Mouse (Mus musculus) thymus, adult 18-20 months (tissue): ENCODE measurements around the gene Adamts6.

Source experiments
- DNase-seq, 2 experiments: peaks; one replicate each; pipeline ENCODE4 v3.0.0; 2022; ENCODE audit warnings: mixed read lengths in 2 of 2

Adamts6 gene

DNA sequence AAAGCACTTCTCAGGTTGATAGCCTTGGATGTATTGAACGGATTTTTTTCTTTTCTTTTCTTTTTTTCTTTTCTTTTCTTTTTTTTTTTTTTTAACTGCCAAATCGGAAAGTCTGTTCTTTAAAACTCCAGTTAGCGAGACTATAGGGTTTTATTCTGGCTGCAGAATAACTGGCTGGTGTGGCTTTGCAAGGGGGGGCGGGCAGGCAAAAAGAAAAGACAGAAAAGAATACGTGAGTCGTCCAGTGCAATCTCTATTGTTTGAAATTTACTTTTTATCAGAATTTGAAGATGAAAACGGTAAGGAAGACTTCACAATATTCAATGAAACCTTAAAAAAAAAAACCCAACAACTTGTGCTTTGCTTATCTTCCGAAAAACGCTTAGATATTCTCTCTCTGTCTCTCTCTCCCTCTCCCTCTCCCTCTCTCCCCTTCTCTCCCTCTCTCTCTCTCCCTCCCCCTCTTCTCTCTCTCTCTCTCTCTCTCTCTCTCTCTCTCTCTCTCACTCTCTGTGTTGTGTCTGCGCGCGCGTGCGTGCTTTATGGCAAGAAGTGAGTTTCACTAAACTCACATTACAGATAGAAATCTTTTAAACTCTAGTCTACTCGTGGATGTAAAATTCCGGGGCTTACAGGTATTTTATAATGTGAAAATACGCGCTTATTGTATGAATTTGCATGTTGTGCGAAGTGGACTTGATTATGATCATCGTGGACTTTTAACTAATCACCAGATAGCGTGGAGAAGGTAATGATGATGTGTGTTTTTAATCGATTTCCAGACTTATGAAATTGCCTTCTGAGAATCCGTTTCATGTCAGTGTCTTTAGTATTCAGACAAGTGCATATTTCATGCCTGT, at the start of gene Adamts6:
Gene Adamts6 (plus strand): TSS at position 470 of the 860 bp plus-strand sequence.
- peak in 1 of 2 experiments; percentile 32 for DNase-seq

DNA sequence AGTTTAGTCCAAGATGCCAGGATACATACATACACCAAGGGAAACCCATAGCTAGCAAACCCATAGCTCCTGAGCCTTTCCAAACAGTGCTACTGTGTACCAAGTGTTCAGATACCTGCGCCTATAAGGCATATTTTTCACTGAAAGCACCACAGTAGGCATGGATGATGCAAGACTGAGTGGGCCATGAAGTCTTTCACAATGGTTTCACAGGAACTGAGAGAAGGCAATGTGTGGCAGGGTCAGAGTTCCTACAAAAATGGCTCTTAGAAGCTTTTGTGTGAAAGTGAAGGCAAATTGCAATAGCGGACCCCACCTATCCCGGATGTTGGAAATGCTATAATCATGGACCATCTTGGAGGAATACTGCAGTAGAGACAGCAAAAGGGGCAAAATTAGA, 28.6 kb upstream of the Adamts6 start:
- DNase-seq: no peak

DNA sequence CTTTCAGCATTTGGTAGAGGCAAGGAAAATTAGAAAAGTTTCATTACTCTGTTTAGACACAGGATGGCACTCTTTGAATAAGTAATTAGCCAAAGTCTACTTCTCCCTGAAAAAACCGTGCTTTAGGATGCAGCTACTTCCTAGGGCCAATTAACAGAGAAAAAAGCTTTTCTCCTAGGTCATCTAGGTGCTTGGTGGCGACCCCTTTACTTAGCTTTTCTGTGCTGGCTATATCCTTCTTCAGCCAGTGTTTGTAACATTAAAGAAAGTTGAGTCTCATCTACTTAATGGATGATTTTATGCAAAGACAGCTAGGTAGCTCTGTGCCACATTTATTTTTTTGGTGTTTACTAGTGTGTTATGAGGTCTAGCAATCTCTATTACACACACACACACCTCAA, 2.6 kb upstream of the Adamts6 start:
- DNase-seq: no peak

DNA sequence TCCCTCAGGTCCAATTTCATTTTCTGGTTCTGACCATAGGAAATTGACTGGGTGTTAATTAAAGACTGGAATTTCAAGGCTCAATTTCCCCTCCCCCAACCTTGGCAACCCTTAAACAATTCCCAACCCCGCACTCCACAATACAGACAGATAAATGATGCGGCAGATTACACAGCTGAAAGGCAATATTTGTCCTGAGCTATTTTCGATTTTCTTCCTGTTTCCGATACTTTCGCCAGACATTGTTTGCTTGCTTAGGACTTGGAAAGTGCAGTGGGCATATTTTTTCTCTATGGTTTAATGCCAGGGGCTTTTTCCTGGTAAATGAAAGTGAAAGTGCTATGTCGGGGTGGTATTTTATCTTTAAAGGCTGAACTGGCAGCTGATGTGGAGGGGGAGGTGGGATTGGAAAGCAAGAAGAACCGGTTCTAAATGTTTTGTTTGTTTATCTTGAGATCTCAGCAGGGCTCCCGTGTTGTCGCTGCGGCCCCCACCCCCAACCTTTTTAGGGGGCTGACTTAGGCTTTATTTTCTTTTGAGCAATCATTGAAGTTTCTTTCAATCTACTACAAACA, 1.8 kb upstream of the Adamts6 start:
- peak in 1 of 2 experiments; percentile 19 for DNase-seq

DNA sequence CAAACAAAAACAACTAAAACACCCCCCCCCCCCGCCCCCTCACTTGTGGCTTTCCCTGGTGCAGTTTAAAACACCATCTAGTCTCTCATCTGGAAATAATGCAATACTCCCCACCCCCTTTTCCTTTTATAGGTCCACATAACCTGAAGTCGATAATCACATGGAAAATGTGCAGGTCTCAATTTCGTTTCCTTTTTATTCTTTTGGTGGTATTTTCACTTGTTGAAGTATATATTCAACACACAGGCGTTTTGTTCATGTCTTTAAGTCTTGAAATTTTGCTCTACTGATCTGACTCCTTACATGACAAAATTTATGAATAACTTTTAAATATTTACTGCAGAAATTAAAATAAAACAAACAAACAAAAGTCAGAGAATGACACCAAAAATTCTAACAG, 1.3 kb upstream of the Adamts6 start:
- DNase-seq: no peak

DNA sequence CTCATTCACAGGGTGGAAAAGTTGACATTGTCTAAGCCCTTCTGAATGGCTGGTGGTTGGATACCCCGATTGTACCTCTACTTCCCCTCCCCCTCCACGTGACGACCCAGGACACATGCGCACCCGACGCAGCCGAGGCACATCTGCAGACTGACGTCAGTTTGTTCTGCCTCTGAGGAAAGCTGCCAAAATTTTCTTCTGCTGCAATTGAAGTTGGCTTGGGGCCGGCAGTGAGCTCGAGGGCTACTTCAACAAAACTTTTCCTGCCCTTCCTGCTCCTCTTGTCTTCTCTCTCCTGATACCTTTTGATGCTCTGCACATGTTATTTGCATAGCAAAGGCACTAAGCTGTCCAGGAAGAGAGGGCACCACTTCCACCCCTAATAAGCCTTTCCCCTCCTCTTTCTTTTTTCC, 732 bp upstream of the Adamts6 start:
- peak; percentile 83 to 93 for DNase-seq

DNA sequence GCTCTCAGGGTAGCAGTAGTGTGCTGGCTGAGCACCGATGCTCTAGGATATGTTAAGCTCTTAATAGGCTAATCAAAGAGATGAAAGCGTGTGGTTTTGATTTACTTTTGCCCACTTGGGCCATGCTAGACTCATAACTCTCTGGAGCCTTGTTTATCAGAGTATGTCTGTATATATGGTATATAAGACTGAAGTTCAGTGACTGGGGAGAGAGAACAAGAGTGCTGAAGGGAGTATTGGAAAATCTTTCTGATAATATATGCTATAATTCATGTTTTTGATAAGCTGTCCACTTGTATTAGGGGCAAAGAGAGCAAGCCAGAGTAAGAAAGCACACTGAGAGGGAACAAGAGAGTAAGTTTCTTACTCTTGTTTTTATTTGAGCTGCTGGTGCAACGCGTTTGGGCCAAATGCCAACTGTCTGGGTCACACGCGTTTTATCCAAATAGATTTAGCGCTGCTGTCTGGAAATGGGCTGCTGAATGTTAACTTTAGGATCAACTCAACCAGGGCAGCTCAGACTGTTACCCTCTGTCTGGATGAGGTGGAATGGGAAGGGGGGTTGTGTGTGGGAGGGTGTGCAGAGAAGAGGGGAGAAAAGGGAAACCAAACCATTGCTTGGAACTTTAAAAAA, 708 bp downstream of the Adamts6 start:
- peak in 1 of 2 experiments; percentile 9 for DNase-seq

DNA sequence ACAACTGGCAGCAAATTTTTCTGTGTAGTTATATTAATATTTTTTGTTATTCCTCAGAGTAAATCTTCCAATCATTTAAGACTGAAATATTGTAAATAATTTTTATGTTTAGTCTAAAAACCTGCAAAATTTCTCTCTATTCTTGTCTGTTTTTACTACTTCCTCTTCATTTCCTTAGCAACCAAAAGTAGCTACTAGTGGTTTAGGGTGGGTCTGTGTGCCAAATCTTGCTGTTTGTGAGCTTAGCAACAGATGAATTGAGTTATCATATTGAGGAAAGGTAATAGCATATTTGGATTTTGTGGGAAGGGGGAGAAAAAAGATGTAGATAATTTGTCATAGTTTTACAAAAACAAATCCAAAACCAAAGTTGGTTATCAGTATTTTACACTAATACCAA, 1.5 kb downstream of the Adamts6 start:
- no peak for DNase-seq

DNA sequence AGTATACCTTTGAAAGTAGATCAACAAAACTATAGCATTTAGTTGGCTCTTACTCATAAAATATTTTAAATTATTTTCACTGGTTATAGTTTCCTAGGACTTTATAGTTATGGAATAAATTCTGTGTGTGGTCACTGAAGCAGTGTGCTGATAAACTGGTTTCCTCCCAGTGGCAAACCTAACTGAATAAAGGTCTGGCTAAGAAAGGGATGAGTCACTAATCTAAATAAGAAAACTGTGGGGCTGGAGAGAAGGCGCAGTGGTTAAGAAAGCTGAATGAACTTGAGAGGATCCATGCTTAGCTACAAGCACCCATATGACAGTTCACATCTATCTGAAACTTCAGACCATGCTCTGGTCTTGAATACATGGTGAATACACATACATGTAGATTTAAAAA, 7.8 kb downstream of the Adamts6 start:
- DNase-seq: no peak

DNA sequence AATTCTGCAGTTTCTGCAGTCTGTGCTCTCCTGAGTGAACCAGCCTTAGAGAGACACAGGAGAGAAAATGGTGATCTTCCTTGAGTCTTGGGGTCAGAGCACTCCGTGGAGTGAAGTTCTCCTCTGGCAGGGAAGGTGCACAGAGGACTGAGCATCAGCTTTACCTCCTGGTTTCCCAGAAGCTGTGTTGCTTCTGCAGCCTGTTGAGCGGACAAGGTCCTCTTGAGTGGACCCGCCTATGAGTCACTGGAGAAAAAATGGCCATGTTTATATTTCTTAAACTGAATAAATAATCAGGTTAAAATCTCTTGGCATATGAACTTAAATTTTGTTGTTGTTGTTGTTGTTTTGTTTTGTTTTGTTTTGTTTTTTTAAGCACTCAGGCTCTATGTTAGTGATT, 41.7 kb downstream of the Adamts6 start:
- no peak for DNase-seq

DNA sequence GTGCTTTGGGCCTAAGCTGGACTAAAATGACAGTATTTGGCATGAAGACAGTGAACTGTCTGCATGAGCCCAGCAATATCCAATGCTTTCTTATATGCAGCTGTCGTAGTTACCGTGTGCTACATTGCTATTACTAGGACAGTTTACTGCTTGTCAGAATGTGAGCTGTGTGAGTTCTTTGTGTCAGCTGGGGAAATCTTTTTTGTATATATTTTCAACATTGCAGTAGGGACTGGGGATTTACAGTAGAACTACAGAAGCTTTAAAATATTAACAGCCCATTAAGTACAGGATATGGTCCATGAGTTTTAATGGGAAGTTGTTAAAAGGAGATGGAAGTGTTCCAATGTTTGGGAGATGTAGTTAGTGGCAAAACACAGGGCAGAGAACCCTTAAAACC, 42.1 kb downstream of the Adamts6 start:
- no peak for DNase-seq

DNA sequence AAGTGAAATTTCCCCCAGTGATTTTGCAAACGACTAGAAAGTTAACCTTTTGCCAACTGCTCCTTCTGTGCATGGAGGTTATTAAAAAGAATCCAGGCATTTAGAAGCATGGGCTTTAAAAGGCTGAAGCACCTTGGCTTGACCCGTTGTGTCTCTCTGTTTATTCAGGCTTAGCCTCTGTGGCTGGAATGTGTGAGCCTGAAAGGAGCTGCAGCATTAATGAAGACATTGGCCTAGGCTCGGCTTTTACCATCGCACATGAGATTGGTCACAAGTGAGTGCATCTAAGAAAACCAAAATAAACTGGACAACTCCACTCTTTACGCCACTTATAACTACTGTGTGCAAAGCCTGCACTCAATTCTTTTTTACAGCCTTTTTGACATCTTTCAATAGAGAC, 65.0 kb downstream of the Adamts6 start:
- no peak for DNase-seq

DNA sequence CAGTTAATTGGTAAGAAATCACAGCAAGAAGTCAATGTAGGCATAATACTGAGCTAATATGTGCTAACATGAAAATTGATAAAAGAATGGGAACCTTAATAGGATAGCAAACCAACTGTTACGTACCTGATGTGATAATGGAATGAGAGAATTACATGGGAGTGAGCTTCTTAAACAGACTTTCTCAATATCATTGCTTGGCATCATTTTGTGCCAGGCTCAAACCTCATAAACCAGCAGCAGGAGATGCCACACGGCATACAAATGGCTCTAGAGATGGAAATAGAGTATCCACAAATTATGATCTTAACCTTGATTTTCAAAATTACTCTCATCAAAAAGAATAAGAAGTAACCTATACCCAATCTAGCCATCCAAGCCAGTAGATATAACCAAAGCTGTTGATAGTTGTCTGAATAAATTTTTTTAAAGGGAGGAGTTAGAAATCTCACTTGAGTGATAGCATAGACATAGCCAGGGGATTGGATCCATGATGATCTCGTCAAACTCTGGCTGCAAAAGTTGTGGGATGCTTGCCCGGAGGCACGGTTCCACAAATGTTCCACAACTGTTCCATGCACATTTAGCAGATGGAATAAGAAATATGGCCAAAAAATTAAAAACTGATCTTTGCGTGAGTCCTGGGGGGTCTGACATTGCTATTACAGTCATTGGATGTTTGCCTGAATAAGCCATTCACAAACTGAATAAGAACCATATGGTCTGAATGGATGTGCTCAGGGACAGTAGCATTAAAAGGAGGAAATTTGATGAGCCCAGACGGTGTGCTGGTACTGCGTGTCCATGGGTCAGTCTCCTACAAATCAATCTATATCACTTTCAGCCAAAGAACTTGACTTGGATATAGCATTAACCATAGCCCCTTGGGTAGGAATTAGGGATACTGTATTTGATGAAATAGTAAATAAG, 106.1 kb downstream of the Adamts6 start:
- no peak for DNase-seq

DNA sequence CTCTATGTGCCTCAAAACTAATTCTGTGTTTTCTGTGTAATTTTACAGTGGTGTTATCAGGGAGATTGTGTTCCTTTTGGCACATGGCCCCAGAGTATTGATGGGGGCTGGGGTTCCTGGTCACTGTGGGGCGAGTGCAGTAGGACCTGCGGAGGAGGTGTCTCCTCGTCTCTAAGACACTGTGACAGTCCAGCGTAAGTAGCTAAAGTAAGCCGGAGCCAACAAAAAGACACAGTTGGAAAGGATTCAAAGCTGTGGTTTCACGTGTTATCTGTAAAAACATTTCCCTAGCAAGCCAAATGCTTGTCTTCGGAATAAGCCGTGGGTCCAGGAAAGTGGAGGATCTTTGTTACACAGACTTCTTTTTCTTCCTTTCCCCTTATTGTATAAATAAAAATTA, 110.2 kb downstream of the Adamts6 start:
- no peak for DNase-seq

DNA sequence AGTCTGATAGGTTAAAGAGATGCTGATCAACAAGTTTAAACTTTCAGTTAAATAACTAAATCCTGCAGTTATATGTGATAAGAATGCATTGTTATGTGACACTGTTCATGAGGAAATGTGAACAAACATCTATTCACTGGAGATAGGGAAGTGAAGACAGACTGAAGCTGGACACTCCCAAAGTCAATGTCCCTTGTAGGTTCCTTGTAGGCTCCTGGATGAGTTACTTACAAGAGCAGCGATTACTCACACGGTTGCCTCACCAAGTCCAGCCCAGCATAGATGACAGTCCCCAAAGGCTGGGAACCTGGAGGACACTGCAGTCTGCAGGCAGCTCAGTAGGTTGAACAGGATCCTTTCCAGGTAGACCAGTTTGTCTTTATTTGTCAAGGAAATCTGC, 145.1 kb downstream of the Adamts6 start:
- no peak for DNase-seq

DNA sequence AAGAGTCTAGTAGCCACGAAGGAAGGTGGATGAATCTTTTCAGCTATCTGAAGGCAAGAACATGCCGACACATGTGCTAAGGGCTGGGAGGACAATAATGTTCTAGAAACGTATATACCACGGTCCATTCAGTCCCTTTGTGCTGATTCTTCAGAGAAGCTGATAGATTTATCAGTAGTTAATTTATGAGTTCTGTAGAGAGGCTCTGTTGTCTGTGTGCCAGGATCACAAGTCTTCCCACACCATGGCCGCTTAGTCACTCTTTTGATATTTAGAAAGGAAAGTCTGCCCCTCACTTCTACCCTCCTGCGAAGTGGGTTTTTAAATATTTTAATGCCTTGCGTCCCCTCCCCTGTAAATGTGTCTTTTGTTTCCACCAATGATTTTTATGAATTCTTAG, 154.9 kb downstream of the Adamts6 start:
- no peak for DNase-seq

DNA sequence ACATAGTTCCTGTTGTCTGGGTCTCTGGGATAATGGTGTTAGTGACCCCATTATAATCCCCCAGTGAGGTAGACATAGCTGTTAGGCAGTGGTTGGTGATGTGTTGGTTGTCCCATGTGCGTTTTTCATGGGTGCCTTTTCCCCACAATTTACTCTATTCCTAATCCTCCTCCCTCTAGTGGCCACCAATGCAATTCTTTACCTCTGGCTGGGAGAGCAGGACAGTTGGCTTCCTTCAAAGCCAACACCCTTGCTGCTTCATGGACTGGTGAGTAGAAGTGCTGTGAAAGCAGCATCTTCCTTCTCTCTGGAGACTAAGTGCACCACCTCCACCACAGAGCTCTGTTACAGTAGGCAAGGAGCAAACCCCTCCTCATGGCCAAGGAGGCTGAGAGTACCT, 157.8 kb downstream of the Adamts6 start:
- no peak for DNase-seq

DNA sequence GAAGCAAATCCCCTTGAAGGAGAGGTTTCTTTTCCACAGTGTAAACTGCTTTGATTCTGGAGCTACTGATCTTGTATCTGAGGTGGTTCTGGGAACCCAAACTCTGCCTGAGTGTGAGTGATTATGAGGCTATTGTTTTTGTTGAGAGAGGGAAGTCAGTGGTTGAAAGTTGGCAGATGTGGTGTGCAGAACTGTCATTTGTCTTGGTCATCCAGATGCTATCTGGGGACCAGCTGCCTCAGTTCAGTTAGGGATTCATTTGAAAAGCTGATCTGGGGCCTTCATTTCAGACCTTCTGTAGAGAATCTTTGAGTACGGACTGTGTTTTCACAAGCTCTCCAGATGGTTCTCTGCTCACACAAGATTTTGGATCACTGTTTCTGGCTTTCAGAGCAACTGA, 159.3 kb downstream of the Adamts6 start:
- no peak for DNase-seq

DNA sequence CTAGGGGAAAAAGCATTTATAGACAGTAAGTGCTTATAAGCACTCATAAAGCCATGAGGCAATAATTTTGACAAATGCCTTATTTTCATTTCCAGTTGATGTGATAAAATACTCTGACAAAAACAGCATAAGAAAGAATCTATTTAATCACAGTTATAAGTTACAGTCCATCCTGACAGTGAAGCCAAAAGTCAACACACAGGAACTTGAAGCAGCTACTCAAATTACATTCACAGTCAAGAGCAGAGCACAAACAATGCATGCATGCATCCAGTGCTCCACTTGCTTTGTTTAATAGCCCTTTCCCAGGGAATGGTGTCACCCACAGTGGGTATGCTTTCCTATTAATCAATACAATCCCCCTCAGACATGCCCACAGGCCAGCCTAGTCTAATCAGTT, 159.8 kb downstream of the Adamts6 start:
- no peak for DNase-seq

DNA sequence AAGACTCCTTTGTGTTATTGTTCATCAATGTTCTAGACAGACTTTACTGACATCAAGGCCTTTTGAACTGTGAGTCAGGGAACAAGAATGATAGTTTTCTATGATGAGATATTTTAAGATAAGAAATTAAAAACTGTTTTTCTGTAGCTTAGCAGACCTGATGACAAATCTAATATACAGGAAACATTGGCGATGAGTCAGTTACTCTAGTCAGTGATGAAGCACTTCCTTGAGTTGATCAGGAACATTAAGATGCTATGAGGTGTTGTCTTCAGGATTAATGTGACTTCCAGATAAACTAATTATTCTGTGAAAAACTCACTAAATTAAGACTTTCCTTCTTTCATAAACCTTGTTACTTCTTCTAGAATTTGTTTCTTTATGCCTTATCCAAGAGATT, 160.7 kb downstream of the Adamts6 start:
- no peak for DNase-seq

DNA sequence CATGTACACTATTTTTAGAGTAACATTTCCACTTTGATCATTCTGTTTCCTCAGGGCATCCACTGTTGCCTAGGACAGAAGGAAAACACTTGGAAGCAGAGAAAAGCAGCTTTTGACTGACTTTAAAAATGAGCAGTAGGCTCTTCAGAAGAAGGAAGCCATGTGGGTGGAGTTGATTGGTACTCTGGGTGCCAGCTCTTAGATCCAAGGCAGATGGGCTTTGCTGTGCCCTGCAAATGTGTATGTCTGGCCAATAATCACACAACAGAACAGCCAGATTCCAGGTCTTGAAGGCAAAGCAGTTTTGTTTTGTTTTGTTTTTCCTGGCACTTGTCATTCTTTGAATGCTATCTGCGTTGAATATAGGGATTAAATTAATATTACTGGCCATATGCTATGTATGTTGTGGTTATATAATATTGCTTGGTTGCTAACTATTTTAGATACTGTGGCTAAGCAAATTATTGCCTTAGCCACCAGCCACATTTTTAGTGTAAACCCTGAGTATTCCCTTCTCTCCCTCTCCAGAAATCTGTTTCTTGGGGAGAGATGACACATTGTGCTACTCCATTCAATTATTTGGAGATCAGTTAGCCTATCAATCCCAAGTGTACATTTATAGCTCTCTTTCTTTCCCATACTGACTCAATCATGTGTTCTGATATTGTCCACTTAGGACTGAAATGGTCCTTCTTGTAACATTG, 165.8 kb downstream of the Adamts6 start:
- no peak for DNase-seq

DNA sequence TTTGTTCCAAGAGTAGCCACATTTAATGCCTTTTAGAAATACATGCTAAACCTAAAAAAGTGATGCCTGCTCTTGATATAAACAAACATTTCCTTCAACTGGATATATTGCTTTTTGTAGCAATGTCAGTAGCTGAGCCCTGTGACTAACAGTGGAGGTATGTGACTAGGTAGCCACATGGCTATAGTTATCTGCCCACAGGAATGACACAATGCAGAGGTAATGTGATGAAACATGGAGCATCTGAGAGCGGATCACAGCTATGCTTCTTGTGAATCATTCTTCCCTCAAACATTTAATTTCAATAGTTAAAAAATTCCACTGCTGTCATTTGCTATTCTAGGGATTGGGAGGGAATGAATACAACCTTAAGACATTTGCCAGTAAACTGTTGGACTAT, 172.7 kb downstream of the Adamts6 start:
- DNase-seq: no peak
